Mouse (Mus musculus): ENCODE measurements around the gene Armc7. TPM values are rescaled to one million over a fixed set of nuclear protein-coding genes. Genes with fewer than 3 reads are reported as not detected.
"Not testable (repeated sequence)": the region's sequence is repeated elsewhere in the genome, so short reads cannot be mapped to it uniquely, and the experiment has no call there.

The Armc7 gene
- polyA plus RNA-seq, 2 experiments, result 7.5 to 8.5 TPM

GRCm38 (mm10) chr11:115518693-115519092 is 43.2 kb downstream of the Armc7 start:
- Histone ChIP-seq H3K4me2 (replicated peaks; ENCODE audit: low read depth, low read length, severe bottlenecking) (no peak overlapping the region), H3K9ac (ENCODE audit: low read depth, low read length, severe bottlenecking) (no peak overlapping the region), H3K4me3 (replicated peaks; ENCODE audit: low read length) (no peak overlapping the region), H3K4me1 (ENCODE audit: control insufficient read depth, insufficient read depth, low read length) (no peaks in the 10 kb centered on the region), H3K27ac (replicated peaks; ENCODE audit: low read depth, low read length) (no peak overlapping the region), H3K36me3 (ENCODE audit: control insufficient read depth, insufficient read depth, low read length) (peaks cover 13% of the 10 kb centered on the region), H3K27me3 (ENCODE audit: control insufficient read depth, insufficient read depth, low read length) (no peaks in the 10 kb centered on the region), H3K9me3 (ENCODE audit: control insufficient read depth, low read length) (no peaks in the 10 kb centered on the region)
- TF ChIP-seq POLR2A (IDR thresholded peaks at IDR 0.05; ENCODE audit: borderline replicate concordance, extremely low read depth, insufficient read depth, insufficient read length), result no peak
- no peak for DNase-seq (ENCODE audit: low spot score)
- WGBS, result 46% methylated on average over 9 of the region's 9 CpGs
- ATAC-seq (ENCODE audit: low FRiP score, low read depth), result no peak

GRCm38 (mm10) chr11:115519581-115519980 is 44.1 kb downstream of the Armc7 start:
- H3K4me1 ChIP-seq (ENCODE audit: control insufficient read depth, insufficient read depth, low read length), result no peaks in the 10 kb centered on the region
- ATAC-seq (ENCODE audit: low FRiP score, low read depth) (no peak), DNase-seq (ENCODE audit: low spot score) (no peak)
- no peak overlapping the region for H3K4me2 ChIP-seq (replicated peaks; ENCODE audit: low read depth, low read length, severe bottlenecking)
- H3K9me3 ChIP-seq (ENCODE audit: control insufficient read depth, low read length), result no peaks in the 10 kb centered on the region
- H3K4me3 ChIP-seq (replicated peaks; ENCODE audit: low read length), result no peak overlapping the region
- 86% methylated on average over 3 of the region's 3 CpGs for WGBS
- H3K27ac ChIP-seq (replicated peaks; ENCODE audit: low read depth, low read length), result no peak overlapping the region
- H3K36me3 ChIP-seq (ENCODE audit: control insufficient read depth, insufficient read depth, low read length), result peaks cover 22% of the 10 kb centered on the region
- no peaks in the 10 kb centered on the region for H3K27me3 ChIP-seq (ENCODE audit: control insufficient read depth, insufficient read depth, low read length)
- no peak overlapping the region for H3K9ac ChIP-seq (ENCODE audit: low read depth, low read length, severe bottlenecking)
- TF ChIP-seq POLR2A (IDR thresholded peaks at IDR 0.05; ENCODE audit: borderline replicate concordance, extremely low read depth, insufficient read depth, insufficient read length), result no peak

GRCm38 (mm10) chr11:115520218-115520617 is 44.8 kb downstream of the Armc7 start:
- H3K4me3 ChIP-seq (replicated peaks; ENCODE audit: low read length), result no peak overlapping the region
- peaks cover 28% of the 10 kb centered on the region for H3K36me3 ChIP-seq (ENCODE audit: control insufficient read depth, insufficient read depth, low read length)
- WGBS, result 81% methylated on average over 2 of the region's 2 CpGs
- H3K4me1 ChIP-seq (ENCODE audit: control insufficient read depth, insufficient read depth, low read length), result no peaks in the 10 kb centered on the region
- H3K9me3 ChIP-seq (ENCODE audit: control insufficient read depth, low read length), result no peaks in the 10 kb centered on the region
- H3K27ac ChIP-seq (replicated peaks; ENCODE audit: low read depth, low read length), result no peak overlapping the region
- TF ChIP-seq POLR2A (IDR thresholded peaks at IDR 0.05; ENCODE audit: borderline replicate concordance, extremely low read depth, insufficient read depth, insufficient read length), result no peak
- no peak overlapping the region for H3K4me2 ChIP-seq (replicated peaks; ENCODE audit: low read depth, low read length, severe bottlenecking)
- no peaks in the 10 kb centered on the region for H3K27me3 ChIP-seq (ENCODE audit: control insufficient read depth, insufficient read depth, low read length)
- no peak for ATAC-seq (ENCODE audit: low FRiP score, low read depth)
- no peak for DNase-seq (ENCODE audit: low spot score)
- no peak overlapping the region for H3K9ac ChIP-seq (ENCODE audit: low read depth, low read length, severe bottlenecking)

GRCm38 (mm10) chr11:115521080-115521479 is 45.6 kb downstream of the Armc7 start:
- DNase-seq (ENCODE audit: low spot score), result no peak
- 78% methylated on average over 4 of the region's 4 CpGs for WGBS
- Histone ChIP-seq H3K27me3 (ENCODE audit: control insufficient read depth, insufficient read depth, low read length) (no peaks in the 10 kb centered on the region), H3K9me3 (ENCODE audit: control insufficient read depth, low read length) (no peaks in the 10 kb centered on the region), H3K4me3 (replicated peaks; ENCODE audit: low read length) (no peak overlapping the region), H3K36me3 (ENCODE audit: control insufficient read depth, insufficient read depth, low read length) (peaks cover 37% of the 10 kb centered on the region), H3K9ac (ENCODE audit: low read depth, low read length, severe bottlenecking) (no peak overlapping the region), H3K27ac (replicated peaks; ENCODE audit: low read depth, low read length) (no peak overlapping the region), H3K4me2 (replicated peaks; ENCODE audit: low read depth, low read length, severe bottlenecking) (no peak overlapping the region), H3K4me1 (ENCODE audit: control insufficient read depth, insufficient read depth, low read length) (no peaks in the 10 kb centered on the region)
- no peak for ATAC-seq (ENCODE audit: low FRiP score, low read depth)
- TF ChIP-seq POLR2A (IDR thresholded peaks at IDR 0.05; ENCODE audit: borderline replicate concordance, extremely low read depth, insufficient read depth, insufficient read length), result no peak

- H3K27ac ChIP-seq (replicated peaks; ENCODE audit: low read depth, low read length), result no peak overlapping the region
- H3K9ac ChIP-seq (ENCODE audit: low read depth, low read length, severe bottlenecking), result no peak overlapping the region
- H3K4me1 ChIP-seq (ENCODE audit: control insufficient read depth, insufficient read depth, low read length), result no peaks in the 10 kb centered on the region
- DNase-seq (ENCODE audit: low spot score), result no peak
- H3K9me3 ChIP-seq (ENCODE audit: control insufficient read depth, low read length), result no peaks in the 10 kb centered on the region
- no peak overlapping the region for H3K4me2 ChIP-seq (replicated peaks; ENCODE audit: low read depth, low read length, severe bottlenecking)
- H3K27me3 ChIP-seq (ENCODE audit: control insufficient read depth, insufficient read depth, low read length), result no peaks in the 10 kb centered on the region
- 91% methylated on average over 2 of the region's 2 CpGs for WGBS
- H3K36me3 ChIP-seq (ENCODE audit: control insufficient read depth, insufficient read depth, low read length), result peaks cover 48% of the 10 kb centered on the region
- ATAC-seq (ENCODE audit: low FRiP score, low read depth), result no peak
- no peak overlapping the region for H3K4me3 ChIP-seq (replicated peaks; ENCODE audit: low read length)
- TF ChIP-seq POLR2A (IDR thresholded peaks at IDR 0.05; ENCODE audit: borderline replicate concordance, extremely low read depth, insufficient read depth, insufficient read length), result no peak
Measured at GRCm38 (mm10) chr11:115522238-115522637, 46.8 kb downstream of the Armc7 start.

GRCm38 (mm10) chr11:115522703-115523102 is 47.2 kb downstream of the Armc7 start:
- DNase-seq (ENCODE audit: low spot score) (no peak), ATAC-seq (ENCODE audit: low FRiP score, low read depth) (no peak)
- TF ChIP-seq POLR2A (IDR thresholded peaks at IDR 0.05; ENCODE audit: borderline replicate concordance, extremely low read depth, insufficient read depth, insufficient read length), result no peak
- no peak overlapping the region for H3K9ac ChIP-seq (ENCODE audit: low read depth, low read length, severe bottlenecking)
- H3K27ac ChIP-seq (replicated peaks; ENCODE audit: low read depth, low read length), result no peak overlapping the region
- no peaks in the 10 kb centered on the region for H3K4me1 ChIP-seq (ENCODE audit: control insufficient read depth, insufficient read depth, low read length)
- no peak overlapping the region for H3K4me2 ChIP-seq (replicated peaks; ENCODE audit: low read depth, low read length, severe bottlenecking)
- no peaks in the 10 kb centered on the region for H3K27me3 ChIP-seq (ENCODE audit: control insufficient read depth, insufficient read depth, low read length)
- WGBS, result 79% methylated on average over 2 of the region's 2 CpGs
- H3K36me3 ChIP-seq (ENCODE audit: control insufficient read depth, insufficient read depth, low read length), result peaks cover 53% of the 10 kb centered on the region
- no peaks in the 10 kb centered on the region for H3K9me3 ChIP-seq (ENCODE audit: control insufficient read depth, low read length)
- H3K4me3 ChIP-seq (replicated peaks; ENCODE audit: low read length), result no peak overlapping the region

GRCm38 (mm10) chr11:115526446-115526845 is 51.0 kb downstream of the Armc7 start:
- DNase-seq (ENCODE audit: low spot score); H3K4me3 ChIP-seq (replicated peaks; ENCODE audit: low read length); H3K9ac ChIP-seq (ENCODE audit: low read depth, low read length, severe bottlenecking); H3K27ac ChIP-seq (replicated peaks; ENCODE audit: low read depth, low read length); H3K27me3 ChIP-seq (ENCODE audit: control insufficient read depth, insufficient read depth, low read length); H3K9me3 ChIP-seq (ENCODE audit: control insufficient read depth, low read length); ATAC-seq (ENCODE audit: low FRiP score, low read depth); H3K4me2 ChIP-seq (replicated peaks; ENCODE audit: low read depth, low read length, severe bottlenecking); H3K4me1 ChIP-seq (ENCODE audit: control insufficient read depth, insufficient read depth, low read length): not testable (repeated sequence)
- peaks cover 82% of the 10 kb centered on the region for H3K36me3 ChIP-seq (ENCODE audit: control insufficient read depth, insufficient read depth, low read length)
- WGBS, result 92% methylated on average over 3 of the region's 3 CpGs

Measured in limb, embryonic 14.5 days (tissue).